Mouse (Mus musculus) liver, embryonic 14.5 days (tissue): Measurements from ENCODE around the gene Dph1. TPM values are rescaled to one million over a fixed set of nuclear protein-coding genes. Genes with fewer than 3 reads are reported as not detected.
A peak's percentile ranks its signal among the peaks of the same experiment; 100 is the strongest.

Source experiments
- ATAC-seq: fragments of 200-750 bp; cut with Nextera tagmentation; 2 replicates; pipeline ENCODE4 v1.8.0; 2017; ENCODE audit warnings: moderate number of reproducible peaks, mild to moderate bottlenecking, moderate library complexity; ENCODE audit not compliant: insufficient read depth
- DNase-seq, 3 experiments: peaks; one replicate each; pipeline ENCODE4 v3.0.0-alpha.2; 2012 to 2013; ENCODE audit warnings: low read depth in 3 of 3, low spot score in 3 of 3
- H3K27ac ChIP-seq: fragments of 300-500 bp; sonication (generic); 2 replicates; pipeline ENCODE4 v1.5.1; 2014; ENCODE audit warnings: moderate library complexity, mild to moderate bottlenecking, control low read depth, inconsistent platforms
- H3K27me3 ChIP-seq: fragments of 300-500 bp; sonication (generic); 2 replicates; pipeline ENCODE4 v1.6.1; 2014; ENCODE audit warnings: mild to moderate bottlenecking, low read length, moderate library complexity; ENCODE audit not compliant: control insufficient read depth, insufficient read depth
- H3K36me3 ChIP-seq: fragments of 300-500 bp; sonication (generic); replicated peaks from 2 replicates; pipeline ENCODE4 v1.6.1; 2014; ENCODE audit warnings: low read depth; ENCODE audit not compliant: control insufficient read depth, insufficient read depth
- H3K4me1 ChIP-seq, 2 experiments: fragments of 200-500 bp in 1 of 2; fragments of 300-500 bp in 1 of 2; sonication (generic) in 1 of 2; replicated peaks; 2 replicates each; pipeline ENCODE4 v1.6.1; 2012 to 2014; ENCODE audit warnings: antibody characterized with exemption in 1 of 2, inconsistent platforms in 1 of 2, low read length in 1 of 2; ENCODE audit not compliant: control insufficient read depth in 2 of 2, insufficient read depth in 2 of 2
- H3K4me2 ChIP-seq: fragments of 300-500 bp; sonication (generic); 2 replicates; pipeline ENCODE4 v1.6.1; 2014; ENCODE audit warnings: low read depth, mild to moderate bottlenecking, control low read depth, moderate library complexity
- H3K4me3 ChIP-seq, 2 experiments: fragments of 200-500 bp in 1 of 2; fragments of 300-500 bp in 1 of 2; sonication (generic) in 1 of 2; 2 replicates each; pipeline ENCODE4 v1.5.1; 2012 to 2014; ENCODE audit warnings: low read depth in 2 of 2, low read length in 2 of 2, mild to moderate bottlenecking in 2 of 2, control low read depth in 1 of 2, inconsistent platforms in 1 of 2, moderate library complexity in 1 of 2; ENCODE audit not compliant: insufficient read depth in 1 of 2
- H3K9ac ChIP-seq: fragments of 300-500 bp; sonication (generic); replicated peaks from 2 replicates; pipeline ENCODE4 v1.6.1; 2014; ENCODE audit warnings: mild to moderate bottlenecking, control low read depth, moderate library complexity
- H3K9me3 ChIP-seq: fragments of 300-500 bp; sonication (generic); 2 replicates; pipeline ENCODE4 v1.6.1; 2016; ENCODE audit warnings: low read length, mixed read lengths; ENCODE audit not compliant: control insufficient read depth
- CTCF ChIP-seq: IDR thresholded peaks from 2 replicates; pipeline ENCODE4 v1.5.1; 2016; ENCODE audit warnings: antibody characterized with exemption, low read depth, control low read depth
- EP300 ChIP-seq: IDR thresholded peaks from 2 replicates; pipeline ENCODE4 v1.6.1; 2016; ENCODE audit warnings: antibody characterized with exemption, low read depth
- WGBS: fragments of 180-500 bp; shearing (Covaris S2); extraction: QIAGEN DNeasy Blood & Tissue Kit; methylation state at CpG from one replicate; pipeline ENCODE4 v1.1.7; 2014; ENCODE audit not compliant: insufficient replicate concordance; 5-methylcytosine and 5-hydroxymethylcytosine counted together
- polyA plus RNA-seq, 2 experiments: library from polyadenylated mRNA; depleted of rRNA in 1 of 2; stranded (reverse) in 1 of 2; unstranded in 1 of 2; fragments of >200 nt; fragmentation: Nextera tagmentation in 1 of 2; extraction: Ambion mirVana in 1 of 2; gene quantifications; 2 replicates each; pipeline versions ENCODE4 v1.2.1 to v1.2.3; 2012 to 2014

Gene Dph1
- polyA plus RNA-seq (2012; rRNA removed) (9.8 and 11.6 TPM in 2 replicates), polyA plus RNA-seq (2014; fragmentation: Nextera tagmentation; extraction: Ambion mirVana) (9.8 and 12.1 TPM in 2 replicates)

GRCm38 (mm10) chr11:75190905-75191441 lies at the start of gene Dph1:
Dph1 (minus strand) TSS chr11:75191241.
- H3K4me1 ChIP-seq = peaks cover 7 to 15% of the 10 kb centered on the region in 2 experiments; a peak in 3 of 4 replicates
- peak within 1 kb of the TSS; percentile 76 for H3K27ac ChIP-seq
- H3K36me3 ChIP-seq = no peaks in the 10 kb centered on the region
- no peak for ATAC-seq
- peak within 1 kb of the TSS; percentile 85 for H3K9ac ChIP-seq
- H3K4me3 ChIP-seq = peak within 1 kb of the TSS; percentile 86 to 87
- peaks cover 39% of the 10 kb centered on the region for H3K27me3 ChIP-seq
- no peak for DNase-seq
- 55% methylated on average over 5 of the region's 5 CpGs for WGBS
- peak within 1 kb of the TSS; percentile 98 for H3K4me2 ChIP-seq
- no peaks in the 10 kb centered on the region for H3K9me3 ChIP-seq
- no peak for TF ChIP-seq CTCF
- TF ChIP-seq EP300 = no peak

GRCm38 (mm10) chr11:75240158-75240934 lies 49.3 kb upstream of the Dph1 start:
- no peak overlapping the region for H3K4me3 ChIP-seq
- H3K27me3 ChIP-seq = no peaks in the 10 kb centered on the region
- no peak overlapping the region for H3K4me2 ChIP-seq
- TF ChIP-seq CTCF (peak; percentile 28; the same call in 1 of the 2 replicates), EP300 (no peak)
- DNase-seq (no peak), ATAC-seq (0 out of 2 replicates have a peak, but pooled peaks have one; percentile 28)
- H3K9me3 ChIP-seq = no peaks in the 10 kb centered on the region
- no peak overlapping the region for H3K9ac ChIP-seq
- WGBS = 48% methylated on average over 13 of the region's 13 CpGs
- H3K27ac ChIP-seq = no peak overlapping the region
- no peaks in the 10 kb centered on the region for H3K36me3 ChIP-seq
- peaks cover 12 to 18% of the 10 kb centered on the region in 2 experiments for H3K4me1 ChIP-seq

- ATAC-seq (peak; percentile 96), DNase-seq (peak; percentile 57 to 80 (median 62))
- 2% methylated on average over 16 of the region's 16 CpGs for WGBS
- Histone ChIP-seq H3K27me3 (no peaks in the 10 kb centered on the region), H3K9me3 (no peaks in the 10 kb centered on the region), H3K27ac (peak overlapping the region; percentile 29), H3K4me1 (peaks cover 18 to 30% of the 10 kb centered on the region in 2 experiments), H3K4me3 (no peak overlapping the region), H3K9ac (peak overlapping the region; percentile 6; the same call in 1 of the 2 replicates), H3K36me3 (no peaks in the 10 kb centered on the region), H3K4me2 (peak overlapping the region; percentile 55)
- TF ChIP-seq CTCF (peak; percentile 10; the same call in 1 of the 2 replicates), EP300 (peak; percentile 92)
These were observed 43.7 kb upstream of the Dph1 start for GRCm38 (mm10) chr11:75234745-75235144.

GRCm38 (mm10) chr11:75232434-75232833 lies 41.4 kb upstream of the Dph1 start:
- Histone ChIP-seq H3K27me3 (no peaks in the 10 kb centered on the region; the same call in 1 of the 2 replicates), H3K27ac (no peak overlapping the region), H3K4me2 (no peak overlapping the region), H3K36me3 (no peaks in the 10 kb centered on the region), H3K9ac (no peak overlapping the region), H3K9me3 (no peaks in the 10 kb centered on the region), H3K4me3 (no peak overlapping the region), H3K4me1 (peaks cover 18 to 30% of the 10 kb centered on the region in 2 experiments)
- TF ChIP-seq EP300 (no peak), CTCF (no peak)
- WGBS = 68% methylated on average over 4 of the region's 4 CpGs
- ATAC-seq (no peak), DNase-seq (no peak)

GRCm38 (mm10) chr11:75231756-75232155 lies 40.7 kb upstream of the Dph1 start:
- Histone ChIP-seq H3K27ac (no peak overlapping the region), H3K9ac (no peak overlapping the region), H3K27me3 (no peaks in the 10 kb centered on the region; the same call in 1 of the 2 replicates), H3K4me2 (no peak overlapping the region), H3K4me3 (no peak overlapping the region), H3K36me3 (no peaks in the 10 kb centered on the region), H3K9me3 (no peaks in the 10 kb centered on the region), H3K4me1 (peaks cover 18 to 30% of the 10 kb centered on the region in 2 experiments)
- TF ChIP-seq CTCF = peak; percentile 89
- TF ChIP-seq EP300 = no peak
- WGBS = 15% methylated on average over 7 of the region's 7 CpGs
- peak; percentile 36 to 60 (median 46) for DNase-seq
- ATAC-seq = 0 out of 2 replicates have a peak, but pooled peaks have one; percentile 12
